Mouse (Mus musculus) bone marrow macrophage, adult 2 months (primary cell): Measurements from ENCODE around the gene Platr25.
"Not testable (repeated sequence)": the region's sequence is repeated elsewhere in the genome, so short reads cannot be mapped to it uniquely, and the experiment has no call there.

Experiments used
- CTCF ChIP-seq: IDR thresholded peaks from 2 replicates; pipeline ENCODE4 v1.5.1; 2012; ENCODE audit warnings: low read depth, mild to moderate bottlenecking, low read length, moderate library complexity
- POLR2A ChIP-seq: IDR thresholded peaks from 2 replicates; pipeline ENCODE4 v1.6.1; 2012; ENCODE audit warnings: mild to moderate bottlenecking, low read depth, low read length, borderline replicate concordance

DNA sequence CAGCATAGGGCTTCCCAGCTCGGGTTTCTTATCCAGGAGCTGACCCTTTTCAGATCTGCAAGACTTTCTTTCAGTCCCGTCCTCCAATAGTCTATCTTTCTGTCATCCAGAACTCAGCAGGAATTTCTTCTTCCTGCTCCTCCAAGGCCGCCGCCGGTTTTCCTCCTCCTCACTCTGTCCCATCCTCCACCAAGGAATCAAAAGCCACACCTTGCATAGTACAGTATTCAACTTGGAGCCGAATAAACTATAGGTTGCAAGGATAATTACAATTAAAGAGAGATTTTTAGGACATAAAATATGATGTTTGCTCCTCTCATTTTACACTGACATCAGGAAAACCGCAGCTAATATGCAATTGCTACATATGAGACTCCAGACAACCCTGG, 136.2 kb downstream of the Platr25 start:
- TF ChIP-seq CTCF, POLR2A: not testable (repeated sequence)
